Mouse (Mus musculus) ovary, adult 18-20 months (tissue): Measurements from ENCODE around the gene Runx2.

ENCODE experiments used
- DNase-seq: peaks from one replicate; pipeline ENCODE4 v3.0.0; 2022; ENCODE audit warnings: low spot score, mixed read lengths

Gene Runx2

GRCm38 (mm10) chr17:44592067-44592736, 222.4 kb downstream of the Runx2 start:
- DNase-seq: no peak

GRCm38 (mm10) chr17:44588470-44588869, 226.1 kb downstream of the Runx2 start:
- no peak for DNase-seq

- DNase-seq: no peak
These were observed 226.6 kb downstream of the Runx2 start for GRCm38 (mm10) chr17:44588020-44588419.

GRCm38 (mm10) chr17:44586196-44586595, 228.4 kb downstream of the Runx2 start:
- DNase-seq: no peak

DNA sequence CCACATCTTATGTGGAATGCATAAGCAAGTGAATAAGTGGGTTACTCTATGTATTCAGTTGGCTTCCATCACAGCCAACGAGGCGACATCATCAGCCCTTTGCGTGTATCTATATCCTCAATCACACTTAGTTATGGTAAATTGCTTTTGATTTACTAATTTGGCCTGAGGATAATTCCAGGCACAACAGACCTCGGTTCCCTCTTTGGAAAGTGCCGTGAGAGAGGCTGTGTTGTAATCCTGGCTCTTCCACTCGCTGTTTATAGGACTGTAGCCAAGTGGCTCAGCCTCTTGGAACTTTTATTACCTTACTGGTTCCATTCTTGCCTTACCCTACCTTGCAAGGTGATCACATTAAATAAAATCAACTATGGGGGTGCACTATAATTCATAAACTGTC, 229.8 kb downstream of the Runx2 start:
- DNase-seq: no peak

GRCm38 (mm10) chr17:44577791-44578190, 236.8 kb downstream of the Runx2 start:
- no peak for DNase-seq

- no peak for DNase-seq
These were observed 243.7 kb downstream of the Runx2 start for GRCm38 (mm10) chr17:44570899-44571298.

- no peak for DNase-seq
These were observed 245.5 kb downstream of the Runx2 start for GRCm38 (mm10) chr17:44569020-44569621.

- DNase-seq: no peak
These were observed 247.6 kb downstream of the Runx2 start for GRCm38 (mm10) chr17:44566992-44567391.

- no peak for DNase-seq
These were observed 248.6 kb downstream of the Runx2 start for GRCm38 (mm10) chr17:44565884-44566515.

DNA sequence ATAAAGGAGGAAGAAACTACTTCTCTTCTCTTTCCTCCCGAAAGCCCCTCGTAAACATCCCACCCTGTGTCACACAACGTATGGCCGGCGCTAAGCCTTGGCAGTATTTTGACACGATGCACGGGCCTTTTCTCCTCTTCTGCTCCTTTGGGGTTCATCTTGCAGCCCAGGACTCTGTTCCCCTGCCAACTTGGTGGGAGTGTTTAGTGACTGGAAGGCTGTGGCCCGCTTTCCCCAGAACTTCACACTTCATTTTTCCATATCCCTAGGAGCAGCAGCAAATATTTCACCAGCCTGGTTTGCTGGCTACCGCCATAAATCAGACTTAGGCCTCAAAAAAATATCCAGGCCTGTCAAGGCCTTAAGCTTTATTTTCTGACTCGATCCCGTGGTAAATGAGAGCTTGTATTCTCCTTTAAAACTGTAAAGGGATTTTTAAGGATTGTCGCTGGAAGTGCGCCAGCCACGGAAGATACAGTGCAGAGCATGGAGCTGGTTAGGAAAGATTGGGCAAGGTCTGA, 249.2 kb downstream of the Runx2 start:
- DNase-seq: no peak

- no peak for DNase-seq
These were observed 249.9 kb downstream of the Runx2 start for GRCm38 (mm10) chr17:44564611-44565198.

- DNase-seq: no peak
These were observed 254.6 kb downstream of the Runx2 start for GRCm38 (mm10) chr17:44560016-44560415.

DNA sequence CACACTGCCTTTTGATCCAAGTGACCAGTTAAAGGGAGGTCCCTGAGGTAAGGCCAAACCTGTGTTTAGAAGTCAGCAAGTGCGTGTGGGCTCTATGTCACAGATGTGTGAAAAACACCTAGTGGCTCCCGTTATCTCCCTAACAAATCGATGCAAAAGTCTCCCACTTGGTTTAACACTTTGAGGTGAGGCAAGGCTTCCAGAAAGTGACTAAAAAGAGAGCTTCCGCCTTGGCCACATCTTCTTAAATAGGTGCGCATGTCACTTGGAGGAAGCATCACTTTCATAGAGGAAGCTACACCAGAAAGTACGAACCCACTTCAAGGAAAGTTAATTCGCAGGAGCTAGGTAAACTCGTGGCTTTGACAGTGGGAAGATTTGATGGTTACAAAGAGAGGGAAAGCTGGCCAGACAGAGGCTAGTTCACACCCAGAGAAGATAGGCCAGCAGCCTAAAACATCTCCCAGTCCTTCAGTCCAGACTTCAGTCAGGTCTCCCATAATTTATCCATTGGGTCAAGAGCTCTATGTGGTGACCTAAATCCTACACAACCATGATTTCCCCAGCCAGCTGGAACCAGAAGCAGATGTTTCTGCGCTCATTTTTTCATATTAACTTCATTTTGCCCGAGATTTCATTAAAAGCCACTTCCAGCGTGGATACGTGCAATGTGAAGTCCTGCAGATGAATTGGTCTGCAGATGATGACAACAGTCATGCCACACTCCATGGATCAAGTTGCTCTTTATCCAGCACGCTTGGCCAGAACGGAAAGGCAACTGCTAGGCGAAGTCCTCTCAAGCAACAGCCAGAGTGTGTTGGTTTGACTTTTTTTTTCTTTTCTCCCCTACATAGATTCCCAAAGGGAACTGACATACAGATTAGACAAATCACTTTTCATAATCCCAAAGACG, 257.1 kb downstream of the Runx2 start:
- no peak for DNase-seq

GRCm38 (mm10) chr17:44554941-44555340, 259.7 kb downstream of the Runx2 start:
- DNase-seq: no peak

- no peak for DNase-seq
These were observed 265.0 kb downstream of the Runx2 start for GRCm38 (mm10) chr17:44549551-44549950.

GRCm38 (mm10) chr17:44547922-44548321, 266.7 kb downstream of the Runx2 start:
- no peak for DNase-seq

DNA sequence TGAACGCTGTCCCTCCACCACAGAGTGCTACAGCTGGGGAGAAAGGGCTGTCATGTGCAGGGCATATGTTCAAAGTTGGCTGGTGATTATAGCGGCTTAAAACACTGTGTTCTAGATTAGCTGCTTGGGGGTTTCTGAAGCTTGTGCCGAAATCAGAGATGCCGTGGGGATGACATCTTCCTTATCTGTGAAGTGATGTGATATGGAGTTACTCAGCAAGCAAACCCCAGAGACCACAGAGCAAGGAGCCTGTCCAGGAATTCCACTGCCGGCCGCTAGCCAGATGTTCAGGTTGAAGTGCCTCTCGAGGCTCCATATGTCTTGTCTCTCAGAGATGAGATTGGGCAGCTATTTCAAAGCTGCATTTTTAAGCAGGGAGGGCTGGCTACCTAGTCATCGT, 267.8 kb downstream of the Runx2 start:
- no peak for DNase-seq

DNA sequence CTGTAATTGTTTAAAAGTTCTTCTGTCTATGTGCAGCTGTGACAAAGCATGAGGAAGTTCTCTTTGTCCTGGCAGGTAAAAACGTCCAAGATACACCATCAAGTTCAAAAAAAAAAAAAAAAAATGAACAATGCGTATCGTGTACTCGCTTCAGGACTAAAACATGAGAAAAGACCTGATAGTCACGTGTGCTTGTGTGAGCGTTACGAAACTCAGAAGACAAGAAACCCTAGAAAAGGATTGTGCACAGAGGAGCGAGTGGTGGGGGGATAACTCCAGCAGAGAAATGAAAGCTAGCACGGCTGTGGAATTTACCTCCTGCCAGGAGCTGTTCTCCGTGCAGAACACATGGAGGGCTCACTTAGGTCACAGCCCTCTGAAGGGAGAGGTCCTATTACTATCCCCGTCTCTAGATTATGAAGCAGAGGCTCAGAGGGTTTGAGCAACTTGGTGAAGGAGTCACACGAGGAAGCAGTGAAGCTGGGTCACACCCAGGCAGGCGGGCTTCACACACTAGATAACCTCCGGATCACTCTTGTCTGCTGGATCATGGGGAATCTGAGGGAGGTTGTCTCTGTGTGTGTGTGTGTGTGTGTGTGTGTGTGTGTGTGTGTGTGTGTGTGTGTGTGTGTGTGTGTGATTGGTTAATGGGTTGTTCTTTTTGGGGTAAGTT, 269.3 kb downstream of the Runx2 start:
- no peak for DNase-seq

GRCm38 (mm10) chr17:44542706-44543105, 271.9 kb downstream of the Runx2 start:
- DNase-seq: no peak

DNA sequence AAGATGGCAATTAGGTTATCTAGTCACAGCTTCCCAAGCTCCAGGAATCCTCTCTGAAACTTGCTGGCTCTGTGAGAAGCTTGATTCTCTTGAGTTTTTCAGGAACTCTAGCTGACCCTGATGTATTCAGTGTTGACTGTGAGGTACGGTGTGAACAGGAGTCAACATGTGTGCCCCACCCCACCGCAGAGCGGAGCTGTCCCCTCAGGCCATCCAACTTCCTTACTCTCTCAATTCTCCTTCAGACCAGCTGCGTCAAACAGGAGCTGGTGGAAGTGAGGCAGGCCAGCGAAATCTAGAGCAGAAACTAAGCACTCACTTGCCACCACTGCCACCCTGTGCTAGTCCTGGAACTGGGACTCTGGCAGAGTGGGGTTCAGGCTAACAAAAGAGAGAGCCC, 273.9 kb downstream of the Runx2 start:
- DNase-seq: no peak
